Mouse (Mus musculus) cerebellum, adult 2 months (tissue): ENCODE data around the gene Mcub. TPM values are rescaled to one million over a fixed set of nuclear protein-coding genes. Genes with fewer than 3 reads are reported as not detected.

ENCODE experiments used
- DNase-seq, 2 experiments: peaks; one replicate each; pipeline ENCODE4 v3.0.0; 2021
- H3K27ac ChIP-seq: fragments of 200-500 bp; 2 replicates; pipeline ENCODE4 v1.5.1; 2012; ENCODE audit warnings: low read length, control low read depth, inconsistent platforms; ENCODE audit not compliant: insufficient read depth
- H3K27me3 ChIP-seq: fragments of 200-500 bp; 2 replicates; pipeline ENCODE4 v1.6.1; 2012; ENCODE audit warnings: inconsistent platforms, mild to moderate bottlenecking, low read length, moderate library complexity; ENCODE audit not compliant: control insufficient read depth, insufficient read depth
- H3K4me1 ChIP-seq: fragments of 200-500 bp; 2 replicates; pipeline ENCODE4 v1.6.1; 2011; ENCODE audit warnings: low read length; ENCODE audit not compliant: control insufficient read depth, insufficient read depth
- H3K4me3 ChIP-seq: fragments of 200-500 bp; replicated peaks from 2 replicates; pipeline ENCODE3; 2011; ENCODE audit warnings: mild to moderate bottlenecking, low read depth, low read length, control low read depth; ENCODE audit not compliant: insufficient read depth
- CTCF ChIP-seq: fragments of 200-500 bp; IDR thresholded peaks from 2 replicates; pipeline ENCODE4 v1.5.1; 2011; ENCODE audit warnings: low read depth, mild to moderate bottlenecking, control low read depth, low read length, moderate library complexity, borderline replicate concordance; ENCODE audit not compliant: insufficient read depth
- POLR2A ChIP-seq: fragments of 200-500 bp; IDR thresholded peaks from 2 replicates; pipeline ENCODE4 v1.6.1; 2011; ENCODE audit warnings: low read length, control low read depth, borderline replicate concordance; ENCODE audit not compliant: insufficient read depth
- WGBS: fragments of 180-500 bp; shearing (Covaris S2); methylation state at CpG from one replicate; pipeline ENCODE4 v1.1.7; 2018; 5-methylcytosine and 5-hydroxymethylcytosine counted together
- polyA plus RNA-seq: library from polyadenylated mRNA; depleted of rRNA; stranded (reverse); fragments of >200 nt; gene quantifications from 2 replicates; pipeline ENCODE4 v1.2.3, GENCODE M21; 2012

The Mcub gene
- polyA plus RNA-seq, 1 experiment = 2.7 TPM

DNA sequence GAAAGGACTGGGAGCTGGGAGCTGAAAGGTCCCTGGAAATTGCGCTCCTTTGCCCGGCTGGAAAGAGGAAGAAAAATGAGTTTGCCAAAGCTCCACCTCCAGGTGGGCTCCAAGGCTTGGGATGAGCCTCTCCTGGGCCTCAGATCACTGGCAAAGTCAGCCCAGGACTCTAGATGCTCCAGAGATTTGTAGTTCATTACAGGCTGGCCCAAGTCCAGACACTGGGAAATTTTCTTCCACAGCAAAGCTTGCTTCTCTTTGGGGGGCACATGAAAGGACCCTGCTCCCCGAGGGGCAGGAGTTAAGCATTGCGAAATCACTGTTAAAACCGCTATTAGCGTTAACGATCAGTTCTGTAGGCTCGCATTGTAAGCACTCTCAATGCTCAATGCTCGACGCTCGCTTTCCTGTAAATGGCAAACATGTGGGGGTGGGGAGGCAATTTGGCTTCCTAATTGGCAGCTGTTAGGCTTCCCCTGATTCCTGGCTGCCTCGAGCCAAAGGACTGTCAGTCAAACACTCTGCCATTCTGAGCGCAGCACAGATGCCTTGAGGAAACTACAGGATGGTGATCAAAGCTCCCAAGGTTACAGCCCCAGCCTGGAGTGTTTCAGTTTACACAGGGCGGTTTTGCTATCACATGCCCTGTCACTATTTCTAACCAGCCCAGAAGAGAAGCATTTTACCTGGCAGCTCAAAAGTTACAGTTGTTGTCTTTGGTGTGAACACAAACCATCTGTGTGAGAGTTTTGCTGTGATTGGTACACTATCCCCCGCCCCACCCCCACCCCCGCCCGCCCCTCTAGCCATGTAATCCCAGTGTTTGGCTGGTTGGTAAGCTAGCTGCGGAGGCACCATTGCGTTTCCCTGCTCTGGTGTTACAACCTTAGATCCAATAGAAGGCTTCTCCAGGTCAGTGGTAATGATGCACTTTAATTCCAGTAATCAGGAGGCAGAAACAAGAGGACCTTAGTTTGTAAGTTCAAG, 816 bp upstream of the Mcub start:
- Histone ChIP-seq H3K27me3 (peaks cover 3% of the 10 kb centered on the region; the same call in 1 of the 2 replicates), H3K27ac (no peak overlapping the region), H3K4me1 (peaks cover 7% of the 10 kb centered on the region; the same call in 1 of the 2 replicates), H3K4me3 (no peak overlapping the region)
- DNase-seq = no peak
- 5% methylated on average over 19 of the region's 19 CpGs for WGBS
- TF ChIP-seq POLR2A = no peak
- no peak for TF ChIP-seq CTCF

DNA sequence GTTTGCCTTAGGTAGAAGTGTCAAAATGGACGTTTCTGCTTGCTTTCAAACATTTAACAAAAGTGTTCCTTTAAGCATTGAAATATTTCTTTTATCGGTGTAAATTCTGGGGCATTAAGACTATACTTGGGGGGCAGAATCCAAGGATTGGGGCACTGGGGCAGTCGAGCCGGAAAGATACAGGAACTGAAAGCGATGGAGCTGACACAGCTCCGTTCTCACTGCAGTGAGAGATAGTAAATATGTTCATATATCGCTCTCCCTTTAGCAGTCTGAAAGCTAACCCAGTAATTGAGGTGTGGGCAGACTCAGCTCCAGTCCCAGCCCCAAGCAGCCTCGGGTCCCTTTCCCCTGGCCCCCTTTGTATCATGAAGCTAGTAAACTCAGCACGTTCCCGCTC, 975 bp downstream of the Mcub start:
- Histone ChIP-seq H3K4me3 (peak overlapping the region; percentile 18), H3K4me1 (peaks cover 7% of the 10 kb centered on the region; the same call in 1 of the 2 replicates), H3K27me3 (peaks cover 3% of the 10 kb centered on the region; the same call in 1 of the 2 replicates), H3K27ac (no peak overlapping the region)
- WGBS = 63% methylated on average over 10 of the region's 10 CpGs
- DNase-seq = no peak
- no peak for TF ChIP-seq CTCF
- TF ChIP-seq POLR2A = no peak

DNA sequence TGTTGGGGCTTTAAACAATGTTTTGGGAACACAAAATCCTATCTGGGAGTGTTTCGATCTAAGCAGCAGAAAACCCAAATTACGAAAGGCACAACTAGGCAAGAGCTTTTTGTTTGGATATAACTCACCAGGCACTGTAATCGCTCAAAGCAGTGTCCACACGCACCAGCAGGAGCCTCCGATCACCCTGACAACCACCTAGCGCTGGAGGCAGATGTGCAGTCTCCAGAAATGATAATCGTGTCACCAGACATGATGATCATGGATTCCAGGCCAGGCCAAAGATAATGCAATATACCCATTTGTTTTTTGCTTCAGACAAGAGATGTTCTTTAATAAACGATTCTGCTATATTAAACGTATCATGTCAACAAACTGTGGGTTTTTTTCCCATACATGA, 2.1 kb downstream of the Mcub start:
- no peak for DNase-seq
- Histone ChIP-seq H3K27me3 (peaks cover 3% of the 10 kb centered on the region; the same call in 1 of the 2 replicates), H3K4me1 (peaks cover 7% of the 10 kb centered on the region; the same call in 1 of the 2 replicates), H3K27ac (no peak overlapping the region), H3K4me3 (no peak overlapping the region)
- 61% methylated on average over 9 of the region's 9 CpGs for WGBS
- TF ChIP-seq CTCF = no peak
- no peak for TF ChIP-seq POLR2A

DNA sequence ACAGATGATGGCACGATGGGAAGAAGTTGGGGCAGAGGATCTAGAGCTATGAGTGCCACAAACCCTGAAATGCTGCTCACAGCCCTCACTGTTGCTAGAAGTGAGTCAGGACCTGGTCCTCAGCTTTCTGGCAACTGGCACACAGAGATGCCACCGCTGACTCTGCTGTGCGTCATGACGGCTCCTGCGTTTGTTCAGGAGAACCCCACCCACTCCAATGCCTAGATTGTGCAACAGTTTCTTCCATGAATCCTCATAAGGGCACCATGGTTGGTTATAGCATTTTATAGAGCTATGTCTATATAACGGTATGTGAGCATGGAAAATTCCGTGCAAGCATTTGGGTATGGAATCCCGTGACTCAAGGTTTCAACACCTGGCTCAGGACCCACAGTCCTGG, 5.3 kb downstream of the Mcub start:
- DNase-seq = no peak
- TF ChIP-seq CTCF (no peak), POLR2A (no peak)
- WGBS = 90% methylated on average over 8 of the region's 8 CpGs
- Histone ChIP-seq H3K4me3 (no peak overlapping the region), H3K4me1 (peaks cover 4% of the 10 kb centered on the region; the same call in 1 of the 2 replicates), H3K27ac (no peak overlapping the region), H3K27me3 (peaks cover 1% of the 10 kb centered on the region; the same call in 1 of the 2 replicates)

DNA sequence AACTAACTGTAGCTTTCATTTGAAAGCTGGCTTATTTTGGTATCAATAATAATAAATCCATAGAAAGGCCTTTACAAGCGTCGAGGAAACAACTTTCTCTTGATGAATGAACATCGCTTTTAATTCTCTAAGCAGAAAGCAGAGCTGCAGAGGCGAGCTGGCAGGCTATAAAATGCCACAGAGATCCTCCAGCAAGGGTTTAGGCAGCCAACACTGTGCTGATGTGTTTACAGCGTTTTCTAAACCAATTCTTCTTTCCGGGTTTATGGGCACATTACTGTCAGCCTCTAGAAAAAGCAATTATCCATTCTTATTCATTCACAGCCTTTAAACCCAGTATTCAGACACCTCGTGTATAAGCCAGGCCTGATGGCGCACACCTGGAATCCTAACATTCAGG, 7.5 kb downstream of the Mcub start:
- WGBS = 70% methylated on average over 8 of the region's 8 CpGs
- DNase-seq = no peak
- Histone ChIP-seq H3K4me3 (no peak overlapping the region), H3K4me1 (no peaks in the 10 kb centered on the region), H3K27ac (no peak overlapping the region), H3K27me3 (no peaks in the 10 kb centered on the region)
- TF ChIP-seq POLR2A (no peak), CTCF (no peak)

DNA sequence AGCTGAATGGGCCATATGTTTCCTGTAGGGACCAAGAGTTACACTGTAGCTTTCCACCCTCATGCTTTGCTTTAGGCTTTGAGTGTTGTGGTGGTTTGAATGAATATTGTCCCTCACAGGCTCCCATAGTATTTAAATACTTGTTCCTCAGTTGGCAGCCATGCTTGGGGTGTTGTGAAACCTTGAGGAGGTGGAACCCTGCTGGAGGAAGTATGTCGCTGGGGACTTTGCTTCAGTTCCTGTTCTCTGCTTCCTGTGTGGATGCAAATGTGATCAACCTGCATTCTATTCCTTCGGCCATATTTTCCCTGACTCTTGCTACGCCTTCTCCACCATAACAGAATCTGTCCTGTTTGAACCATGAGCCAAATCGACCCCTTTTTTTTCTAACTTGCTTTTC, 16.7 kb downstream of the Mcub start:
- TF ChIP-seq POLR2A (no peak), CTCF (no peak)
- DNase-seq = no peak
- Histone ChIP-seq H3K4me1 (no peaks in the 10 kb centered on the region), H3K27ac (no peak overlapping the region), H3K4me3 (no peak overlapping the region), H3K27me3 (no peaks in the 10 kb centered on the region)
- 82% methylated on average over 4 of the region's 4 CpGs for WGBS

DNA sequence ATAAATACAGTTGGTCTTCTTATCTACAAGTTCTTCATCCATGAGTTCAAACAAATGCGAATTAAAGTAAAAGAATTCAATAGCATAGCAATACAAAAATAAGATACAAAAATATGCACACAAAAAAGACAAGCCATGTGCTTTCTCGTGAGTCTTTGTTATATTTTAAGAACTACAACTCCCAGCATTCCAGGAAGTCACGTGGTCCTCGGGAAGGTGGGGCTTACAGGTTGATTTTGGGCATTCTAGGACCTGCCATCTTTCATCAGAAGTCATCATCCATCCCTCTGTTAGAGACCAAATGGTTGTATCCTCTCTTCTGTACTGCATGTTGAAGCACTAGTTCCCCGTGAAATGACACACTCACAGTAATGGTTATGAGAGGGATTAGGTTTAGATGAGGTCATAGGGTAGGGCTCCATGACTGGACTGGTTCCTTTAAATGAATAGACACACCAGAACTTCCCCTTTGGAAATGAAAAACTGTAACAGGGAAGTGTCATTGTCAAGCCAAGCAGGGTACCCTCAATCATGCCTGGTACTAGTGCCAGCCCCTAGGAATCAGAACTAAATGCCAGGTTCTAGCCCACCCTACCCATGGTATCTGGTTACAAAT, 20.7 kb downstream of the Mcub start:
- no peak for TF ChIP-seq POLR2A
- TF ChIP-seq CTCF = no peak

More for the DNA sequence above, 20.7 kb downstream of the Mcub start:
- H3K4me3 ChIP-seq = no peak overlapping the region
- no peaks in the 10 kb centered on the region for H3K27me3 ChIP-seq
- WGBS = 87% methylated on average over 5 of the region's 5 CpGs
- DNase-seq = no peak
- no peak overlapping the region for H3K27ac ChIP-seq
- H3K4me1 ChIP-seq = no peaks in the 10 kb centered on the region
